Mouse (Mus musculus): ENCODE data around the gene Dmbx1. TPM values are rescaled to one million over a fixed set of nuclear protein-coding genes. Genes with fewer than 3 reads are reported as not detected.

Gene Dmbx1
- polyA plus RNA-seq, 1 experiment, result not detected

- H3K4me3 ChIP-seq (replicated peaks), result no peak overlapping the region
- peaks cover 21% of the 10 kb centered on the region for H3K4me1 ChIP-seq
- H3K9me3 ChIP-seq, result peaks cover 7% of the 10 kb centered on the region
- H3K36me3 ChIP-seq (replicated peaks; ENCODE audit: low read length), result no peaks in the 10 kb centered on the region
- H3K27me3 ChIP-seq (replicated peaks), result peaks cover 94% of the 10 kb centered on the region
- TF ChIP-seq FLI1 (IDR thresholded peaks at IDR 0.05; ENCODE audit: low read length), result no peak
- no peak for TF ChIP-seq GATA1 (IDR thresholded peaks at IDR 0.05; ENCODE audit: borderline replicate concordance, low read length)
Observed at GRCm38 (mm10) chr4:115964446-115964845, 24.7 kb upstream of the Dmbx1 start.

DNA sequence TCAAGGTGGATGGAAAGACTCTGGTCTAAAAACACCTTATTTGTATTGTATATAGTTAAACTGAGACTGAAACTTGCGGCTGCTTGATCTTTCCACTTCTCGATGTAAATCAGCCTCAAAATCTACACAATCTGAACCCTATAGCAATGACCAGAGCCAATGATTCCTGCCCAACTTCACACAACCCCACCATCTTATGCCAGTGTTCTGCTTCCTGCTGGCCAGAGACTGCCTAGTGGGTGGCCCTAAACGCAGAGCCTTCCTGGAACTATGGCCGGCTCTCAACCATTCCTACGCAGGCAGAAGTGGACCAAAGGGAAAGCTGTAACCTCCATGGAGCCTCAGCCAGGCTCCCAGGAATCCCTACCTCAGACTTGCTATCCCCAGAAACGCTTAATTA, 24.0 kb upstream of the Dmbx1 start:
- Histone ChIP-seq H3K9me3 (peaks cover 7% of the 10 kb centered on the region), H3K4me3 (replicated peaks) (no peak overlapping the region), H3K4me1 (peaks cover 21% of the 10 kb centered on the region), H3K36me3 (replicated peaks; ENCODE audit: low read length) (no peaks in the 10 kb centered on the region), H3K27me3 (replicated peaks) (peaks cover 93% of the 10 kb centered on the region)
- TF ChIP-seq GATA1 (IDR thresholded peaks at IDR 0.05; ENCODE audit: borderline replicate concordance, low read length) (no peak), FLI1 (IDR thresholded peaks at IDR 0.05; ENCODE audit: low read length) (no peak)

DNA sequence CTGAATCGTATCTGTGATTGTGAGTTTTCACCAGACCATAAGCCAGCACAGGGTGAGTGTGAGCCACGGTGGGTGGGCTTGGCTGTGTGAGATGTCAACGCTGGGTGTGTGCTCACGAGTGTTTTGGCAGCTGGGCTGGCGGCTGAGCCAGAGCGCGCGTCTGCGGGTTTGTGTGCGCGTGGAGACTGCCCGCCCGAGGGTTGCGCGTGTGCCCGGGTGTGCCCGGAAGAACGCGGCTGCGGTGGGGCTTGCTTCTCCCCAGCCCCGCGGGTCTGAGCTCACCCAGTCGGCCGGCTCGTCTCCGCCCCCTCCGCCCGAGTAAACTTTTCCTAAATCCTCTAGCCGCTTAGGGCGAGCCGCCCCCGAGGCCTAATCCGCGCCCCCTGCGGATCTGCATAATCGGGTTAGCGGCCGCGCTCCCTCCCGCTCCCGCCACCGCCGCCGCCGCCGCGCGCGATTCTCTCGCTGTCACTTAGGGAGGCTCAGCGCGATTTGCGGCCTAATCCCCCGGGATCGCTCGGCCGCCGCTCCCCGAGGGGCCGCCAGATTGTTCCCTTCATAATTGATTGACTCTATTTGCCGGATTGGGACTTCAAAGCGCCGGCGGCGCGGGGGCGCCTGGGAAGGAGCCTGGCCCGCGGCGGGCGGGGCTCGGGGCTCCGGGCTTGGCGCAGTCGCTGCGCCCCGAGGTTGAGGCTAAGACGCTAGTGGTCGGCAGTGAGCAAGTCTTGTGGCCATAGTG, 23.1 kb upstream of the Dmbx1 start:
- peaks cover 21% of the 10 kb centered on the region for H3K4me1 ChIP-seq
- TF ChIP-seq GATA1 (IDR thresholded peaks at IDR 0.05; ENCODE audit: borderline replicate concordance, low read length) (no peak), FLI1 (IDR thresholded peaks at IDR 0.05; ENCODE audit: low read length) (no peak)
- peaks cover 7% of the 10 kb centered on the region for H3K9me3 ChIP-seq
- H3K36me3 ChIP-seq (replicated peaks; ENCODE audit: low read length), result no peaks in the 10 kb centered on the region
- H3K27me3 ChIP-seq (replicated peaks), result peaks cover 90% of the 10 kb centered on the region
- H3K4me3 ChIP-seq (replicated peaks), result peak overlapping the region; percentile 88

- Histone ChIP-seq H3K36me3 (replicated peaks; ENCODE audit: low read length) (no peaks in the 10 kb centered on the region), H3K9me3 (peaks cover 7% of the 10 kb centered on the region), H3K27me3 (replicated peaks) (peaks cover 90% of the 10 kb centered on the region), H3K4me3 (replicated peaks) (no peak overlapping the region), H3K4me1 (peaks cover 21% of the 10 kb centered on the region)
- TF ChIP-seq GATA1 (IDR thresholded peaks at IDR 0.05; ENCODE audit: borderline replicate concordance, low read length), result no peak
- TF ChIP-seq FLI1 (IDR thresholded peaks at IDR 0.05; ENCODE audit: low read length), result no peak
Observed at GRCm38 (mm10) chr4:115961991-115962390, 22.3 kb upstream of the Dmbx1 start.

- Histone ChIP-seq H3K4me1 (peaks cover 21% of the 10 kb centered on the region), H3K27me3 (replicated peaks) (peaks cover 90% of the 10 kb centered on the region), H3K36me3 (replicated peaks; ENCODE audit: low read length) (no peaks in the 10 kb centered on the region), H3K4me3 (replicated peaks) (no peak overlapping the region), H3K9me3 (peaks cover 7% of the 10 kb centered on the region)
- TF ChIP-seq FLI1 (IDR thresholded peaks at IDR 0.05; ENCODE audit: low read length) (no peak), GATA1 (IDR thresholded peaks at IDR 0.05; ENCODE audit: borderline replicate concordance, low read length) (no peak)
Observed at GRCm38 (mm10) chr4:115959546-115959945, 19.8 kb upstream of the Dmbx1 start.

DNA sequence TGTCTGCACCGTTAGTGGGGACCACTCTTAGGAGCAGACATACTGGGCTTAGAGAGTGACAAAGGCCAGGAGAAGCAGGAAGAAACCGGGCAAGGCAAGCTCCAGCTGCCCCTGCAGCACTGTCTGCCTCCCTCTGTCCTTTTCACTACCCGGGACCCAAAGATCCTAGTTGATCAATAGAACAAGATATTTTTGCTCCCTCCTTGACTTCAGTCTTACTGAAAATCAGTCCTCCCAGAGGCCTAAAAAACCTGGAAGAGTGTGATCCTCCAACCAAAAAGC, 15.7 kb upstream of the Dmbx1 start:
- H3K9me3 ChIP-seq, result no peaks in the 10 kb centered on the region
- no peaks in the 10 kb centered on the region for H3K4me1 ChIP-seq
- H3K36me3 ChIP-seq (replicated peaks; ENCODE audit: low read length), result no peaks in the 10 kb centered on the region
- no peak for TF ChIP-seq GATA1 (IDR thresholded peaks at IDR 0.05; ENCODE audit: borderline replicate concordance, low read length)
- no peak for TF ChIP-seq FLI1 (IDR thresholded peaks at IDR 0.05; ENCODE audit: low read length)
- H3K27me3 ChIP-seq (replicated peaks), result peaks cover 92% of the 10 kb centered on the region
- H3K4me3 ChIP-seq (replicated peaks), result no peak overlapping the region

GRCm38 (mm10) chr4:115954656-115955493, 15.1 kb upstream of the Dmbx1 start:
- no peaks in the 10 kb centered on the region for H3K36me3 ChIP-seq (replicated peaks; ENCODE audit: low read length)
- no peak for TF ChIP-seq FLI1 (IDR thresholded peaks at IDR 0.05; ENCODE audit: low read length)
- no peak for TF ChIP-seq GATA1 (IDR thresholded peaks at IDR 0.05; ENCODE audit: borderline replicate concordance, low read length)
- H3K9me3 ChIP-seq, result no peaks in the 10 kb centered on the region
- H3K27me3 ChIP-seq (replicated peaks), result peaks cover 92% of the 10 kb centered on the region
- H3K4me1 ChIP-seq, result no peaks in the 10 kb centered on the region
- no peak overlapping the region for H3K4me3 ChIP-seq (replicated peaks)

- no peaks in the 10 kb centered on the region for H3K36me3 ChIP-seq (replicated peaks; ENCODE audit: low read length)
- TF ChIP-seq GATA1 (IDR thresholded peaks at IDR 0.05; ENCODE audit: borderline replicate concordance, low read length) (no peak), FLI1 (IDR thresholded peaks at IDR 0.05; ENCODE audit: low read length) (no peak)
- no peak overlapping the region for H3K4me3 ChIP-seq (replicated peaks)
- H3K27me3 ChIP-seq (replicated peaks), result peaks cover 94% of the 10 kb centered on the region
- no peaks in the 10 kb centered on the region for H3K4me1 ChIP-seq
- no peaks in the 10 kb centered on the region for H3K9me3 ChIP-seq
Observed at GRCm38 (mm10) chr4:115953559-115953958, 13.8 kb upstream of the Dmbx1 start.

DNA sequence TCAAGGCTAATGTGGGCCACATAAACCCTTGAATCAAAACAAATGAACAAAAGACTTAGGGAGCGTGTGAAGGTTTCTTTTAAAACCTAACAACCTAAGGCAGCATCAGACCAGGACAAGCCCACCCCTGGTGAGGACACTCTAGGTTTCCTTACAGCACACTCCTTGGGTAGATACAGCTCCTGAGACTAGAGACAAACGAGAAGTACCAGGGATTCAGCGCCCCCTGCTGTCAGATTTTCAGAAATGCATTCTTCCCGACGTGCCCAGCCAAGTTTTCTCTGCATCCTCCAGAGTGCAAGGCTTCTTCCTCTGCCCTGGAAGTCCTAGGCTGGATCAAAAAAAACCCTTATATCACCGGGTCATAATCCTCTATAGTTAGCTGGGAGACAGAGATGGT, 13.0 kb upstream of the Dmbx1 start:
- Histone ChIP-seq H3K27me3 (replicated peaks) (peaks cover 91% of the 10 kb centered on the region), H3K9me3 (no peaks in the 10 kb centered on the region), H3K4me3 (replicated peaks) (no peak overlapping the region), H3K36me3 (replicated peaks; ENCODE audit: low read length) (no peaks in the 10 kb centered on the region), H3K4me1 (no peaks in the 10 kb centered on the region)
- no peak for TF ChIP-seq GATA1 (IDR thresholded peaks at IDR 0.05; ENCODE audit: borderline replicate concordance, low read length)
- TF ChIP-seq FLI1 (IDR thresholded peaks at IDR 0.05; ENCODE audit: low read length), result no peak

DNA sequence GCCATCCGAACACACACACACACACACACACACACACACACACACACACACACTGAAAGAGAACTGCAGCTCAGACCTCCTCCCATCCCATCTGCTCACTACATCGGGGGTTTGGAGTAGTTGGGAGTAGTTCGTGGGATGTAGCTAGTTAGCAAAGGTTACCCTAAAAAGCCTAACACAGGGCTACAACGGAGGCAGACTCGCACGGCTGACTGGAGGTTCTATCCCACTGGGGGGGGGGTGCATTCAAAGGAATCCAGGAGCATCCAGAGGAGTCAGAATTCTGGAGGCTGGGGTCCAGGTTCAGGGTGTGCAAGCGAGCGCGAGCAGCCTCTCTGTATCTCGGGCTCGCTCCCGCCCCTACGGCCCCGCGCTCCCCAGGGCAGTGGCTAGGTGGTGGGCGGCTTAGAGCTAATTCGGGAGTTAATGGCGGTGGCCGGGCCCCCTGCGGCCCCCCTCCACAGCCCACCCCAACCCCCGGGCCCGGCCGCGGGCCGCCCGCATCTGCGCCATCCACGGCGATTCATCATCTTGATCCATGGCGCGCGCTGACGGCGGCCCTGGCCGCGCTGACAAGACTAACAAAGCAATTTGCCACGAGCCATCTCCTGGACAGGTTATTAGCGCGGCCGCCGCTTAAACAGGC, 4.1 kb upstream of the Dmbx1 start:
- TF ChIP-seq GATA1 (IDR thresholded peaks at IDR 0.05; ENCODE audit: borderline replicate concordance, low read length) (no peak), FLI1 (IDR thresholded peaks at IDR 0.05; ENCODE audit: low read length) (no peak)
- Histone ChIP-seq H3K4me1 (peaks cover 15% of the 10 kb centered on the region), H3K27me3 (replicated peaks) (peaks cover 87% of the 10 kb centered on the region), H3K4me3 (replicated peaks) (no peak overlapping the region), H3K9me3 (no peaks in the 10 kb centered on the region), H3K36me3 (replicated peaks; ENCODE audit: low read length) (no peaks in the 10 kb centered on the region)

Measured in megakaryocyte, embryonic 14.5 days (primary cell).